Mouse (Mus musculus): ENCODE results near the gene Tstd2.

- no peak for TF ChIP-seq CTCF (IDR thresholded peaks at IDR 0.05; ENCODE audit: low read depth)
- TF ChIP-seq EP300 (optimal IDR thresholded peaks at IDR 0.05): no peak
These were observed 13.5 kb upstream of the Tstd2 start for GRCm38 (mm10) chr4:46151903-46152544.
